Mouse (Mus musculus): Measurements from ENCODE around the gene Trpv2.

- TF ChIP-seq EP300 (IDR thresholded peaks at IDR 0.05; ENCODE audit: low read depth) (no peak), CTCF (IDR thresholded peaks at IDR 0.05; ENCODE audit: low read depth) (no peak)
Measured at GRCm38 (mm10) chr11:62537089-62537488, 37.2 kb upstream of the Trpv2 start.

Data from heart, postnatal 0 days (tissue).